Mouse (Mus musculus) small intestine, adult 2 months (tissue): ENCODE measurements around the gene Tram2. TPM values are rescaled to one million over a fixed set of nuclear protein-coding genes. Genes with fewer than 3 reads are reported as not detected.

ENCODE experiments used
- H3K27ac ChIP-seq: fragments of 200-500 bp; 2 replicates; pipeline ENCODE4 v1.5.1; 2012; ENCODE audit warnings: low read depth, low read length, control low read depth, inconsistent platforms; ENCODE audit not compliant: insufficient read depth
- H3K27me3 ChIP-seq: fragments of 200-500 bp; 2 replicates; pipeline ENCODE4 v1.6.1; 2012; ENCODE audit warnings: mild to moderate bottlenecking, moderate library complexity, low read length, inconsistent platforms; ENCODE audit not compliant: control insufficient read depth, insufficient read depth
- H3K36me3 ChIP-seq: fragments of 200-500 bp; 2 replicates; pipeline ENCODE4 v1.6.1; 2012; ENCODE audit warnings: mild to moderate bottlenecking, low read length, control low read depth, inconsistent platforms; ENCODE audit not compliant: control insufficient read depth, insufficient read depth
- H3K4me1 ChIP-seq: fragments of 200-500 bp; 2 replicates; pipeline ENCODE4 v1.6.1; 2012; ENCODE audit warnings: low read length, inconsistent platforms, mixed read lengths; ENCODE audit not compliant: control insufficient read depth, insufficient read depth, insufficient read length
- H3K4me3 ChIP-seq: fragments of 200-500 bp; 2 replicates; pipeline ENCODE4 v1.5.1; 2012; ENCODE audit warnings: low read depth, mild to moderate bottlenecking, control low read depth, inconsistent platforms, low read length, moderate library complexity
- CTCF ChIP-seq: fragments of 200-500 bp; IDR thresholded peaks from 2 replicates; pipeline ENCODE4 v1.5.1; 2012; ENCODE audit warnings: low read depth, mild to moderate bottlenecking, control low read depth, inconsistent platforms, low read length, moderate library complexity, mixed read lengths; ENCODE audit not compliant: insufficient replicate concordance, insufficient read length; ENCODE audit errors: extremely low read depth
- POLR2A ChIP-seq: fragments of 200-500 bp; IDR thresholded peaks from 2 replicates; pipeline ENCODE4 v1.6.1; 2012; ENCODE audit warnings: low read depth, mild to moderate bottlenecking, control low read depth, inconsistent platforms, low read length, moderate library complexity
- WGBS: fragments of 180-500 bp; shearing (Covaris S2); methylation state at CpG from one replicate; pipeline ENCODE4 v1.1.7; 2018; 5-methylcytosine and 5-hydroxymethylcytosine counted together
- polyA plus RNA-seq: library from polyadenylated mRNA; depleted of rRNA; stranded (reverse); fragments of >200 nt; gene quantifications from 2 replicates; pipeline ENCODE4 v1.2.3, GENCODE M21; 2012

Tram2 gene
- polyA plus RNA-seq, 1 experiment = 7.9 TPM

DNA sequence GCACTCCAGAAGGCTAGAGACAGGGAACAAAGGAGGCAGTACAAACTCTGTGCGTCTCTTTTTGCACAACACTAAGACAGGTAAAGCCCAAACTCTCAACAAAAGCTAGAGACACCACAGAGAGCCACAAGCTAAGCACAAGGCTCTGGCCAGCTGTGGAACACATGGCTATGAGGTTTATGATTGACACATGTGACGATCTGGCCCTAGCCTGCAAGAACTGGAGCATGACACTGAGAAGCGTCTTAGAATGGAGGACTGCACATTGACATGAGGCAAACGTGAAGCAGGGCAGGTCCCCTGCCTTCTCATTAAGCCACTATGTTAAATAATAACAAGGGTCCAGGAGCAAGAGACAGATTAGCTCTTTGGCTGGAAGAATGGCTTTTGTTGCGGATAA, 1.8 kb downstream of the Tram2 start:
- WGBS = 76% methylated on average over 5 of the region's 5 CpGs
- H3K4me3 ChIP-seq = 0 out of 2 replicates have a peak overlapping the region, but pooled peaks have one; percentile 10
- TF ChIP-seq CTCF (no peak), POLR2A (no peak)
- H3K36me3 ChIP-seq = no peaks in the 10 kb centered on the region
- no peaks in the 10 kb centered on the region for H3K27me3 ChIP-seq
- peaks cover 14% of the 10 kb centered on the region; the same call in 1 of the 2 replicates for H3K4me1 ChIP-seq
- 0 out of 2 replicates have a peak overlapping the region, but pooled peaks have one; percentile 17 for H3K27ac ChIP-seq

DNA sequence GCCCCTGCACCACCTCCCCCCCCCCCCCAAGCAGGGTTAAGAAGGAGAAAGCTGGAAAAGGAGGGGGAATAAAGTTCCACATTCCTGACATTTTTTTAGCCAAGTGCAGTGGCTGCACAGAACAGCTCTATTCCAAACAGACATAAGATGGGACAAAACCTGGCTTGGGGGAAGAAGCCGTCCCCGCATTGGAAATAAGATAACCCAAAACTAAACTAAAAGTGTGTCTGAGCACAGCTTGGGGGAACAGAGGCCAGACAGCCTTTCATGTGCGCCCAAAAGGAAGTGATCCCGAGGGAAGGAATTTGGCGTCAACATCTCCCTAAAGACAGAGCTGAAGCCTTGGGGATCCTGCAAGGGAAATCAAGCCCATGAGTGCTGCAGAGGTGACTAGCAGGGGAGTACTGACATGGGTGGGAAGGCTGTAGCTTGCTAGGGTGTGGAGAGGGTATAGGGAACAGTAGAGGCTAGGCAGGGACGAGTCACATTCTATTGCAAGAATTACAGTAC, 3.0 kb downstream of the Tram2 start:
- Histone ChIP-seq H3K27me3 (no peaks in the 10 kb centered on the region), H3K4me1 (peaks cover 14% of the 10 kb centered on the region; the same call in 1 of the 2 replicates), H3K4me3 (peak overlapping the region; percentile 27; the same call in 1 of the 2 replicates), H3K36me3 (no peaks in the 10 kb centered on the region), H3K27ac (peak overlapping the region; percentile 17; the same call in 1 of the 2 replicates)
- 65% methylated on average over 6 of the region's 6 CpGs for WGBS
- TF ChIP-seq POLR2A (no peak), CTCF (no peak)

DNA sequence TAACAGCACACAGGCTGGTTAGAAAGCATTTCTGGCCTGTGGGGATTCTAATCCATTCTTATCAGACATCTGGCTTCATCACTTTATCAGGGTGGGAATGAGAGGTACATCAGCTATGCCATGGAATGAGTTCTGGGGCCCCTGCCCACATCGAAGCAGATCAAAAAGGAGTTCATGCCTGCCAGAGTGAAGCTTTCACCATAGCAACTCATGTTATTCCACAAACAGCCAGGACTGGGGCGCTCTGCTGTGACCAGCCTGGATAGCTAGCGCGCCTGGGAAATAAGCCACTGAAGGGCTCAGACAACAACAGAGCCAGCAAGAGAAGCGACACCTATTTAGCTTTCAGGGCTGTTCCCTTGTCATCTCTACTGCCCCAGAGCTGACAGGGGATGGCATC, 4.8 kb downstream of the Tram2 start:
- Histone ChIP-seq H3K36me3 (no peaks in the 10 kb centered on the region), H3K27ac (no peak overlapping the region), H3K4me1 (peaks cover 12% of the 10 kb centered on the region; the same call in 1 of the 2 replicates), H3K4me3 (no peak overlapping the region), H3K27me3 (no peaks in the 10 kb centered on the region)
- TF ChIP-seq POLR2A = no peak
- no peak for TF ChIP-seq CTCF
- WGBS = 72% methylated on average over 5 of the region's 5 CpGs

DNA sequence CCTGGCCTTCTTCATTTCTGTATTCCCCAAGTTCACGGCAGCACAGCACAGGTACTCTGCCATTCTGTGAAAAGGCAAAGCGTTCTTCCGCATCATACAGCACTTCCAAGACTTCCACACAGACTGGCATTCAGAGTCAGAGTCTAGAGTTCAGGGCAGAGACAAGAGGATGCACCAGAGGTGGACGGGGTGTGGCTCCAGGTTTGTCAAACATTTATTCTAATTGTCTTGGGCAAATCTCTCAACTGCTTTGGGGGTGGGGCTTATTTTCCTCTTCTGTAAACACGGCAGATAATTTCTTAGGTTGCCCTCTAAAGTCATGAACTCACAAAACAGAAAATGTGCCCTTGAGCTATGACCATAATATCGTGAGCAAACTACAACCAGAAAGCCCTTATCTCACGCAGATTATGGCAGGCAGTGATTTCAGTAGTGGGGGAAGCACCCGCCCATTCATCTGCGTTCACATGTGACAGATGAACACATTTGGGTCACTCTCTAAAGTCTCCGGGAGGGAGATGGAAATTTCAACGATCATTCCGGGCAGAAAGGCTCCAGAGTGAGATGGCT, 6.1 kb downstream of the Tram2 start:
- H3K4me3 ChIP-seq = no peak overlapping the region
- peaks cover 12% of the 10 kb centered on the region; the same call in 1 of the 2 replicates for H3K4me1 ChIP-seq
- peak overlapping the region; percentile 24; the same call in 1 of the 2 replicates for H3K27ac ChIP-seq
- TF ChIP-seq CTCF = no peak
- TF ChIP-seq POLR2A = no peak
- 25% methylated on average over 12 of the region's 12 CpGs for WGBS
- H3K27me3 ChIP-seq = no peaks in the 10 kb centered on the region
- no peaks in the 10 kb centered on the region for H3K36me3 ChIP-seq

DNA sequence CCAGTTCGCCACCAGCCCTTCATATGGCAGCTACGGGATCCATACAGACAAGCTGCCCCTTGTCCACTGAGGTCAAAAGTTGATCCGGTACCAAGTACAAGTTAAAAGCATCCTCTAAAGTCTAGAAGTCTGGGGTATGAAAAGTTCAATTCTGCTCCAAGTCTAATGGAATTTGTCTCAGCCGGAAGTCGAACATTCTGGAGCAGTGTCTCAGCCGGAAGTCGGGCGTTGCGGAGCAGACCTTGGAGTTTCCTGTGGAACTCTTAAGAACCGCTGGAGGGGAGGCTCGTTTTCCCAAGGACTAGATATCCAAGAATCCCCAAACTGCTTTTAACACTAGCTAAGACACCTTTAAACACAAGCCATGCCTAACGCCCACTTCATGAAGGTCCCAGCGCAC, 8.4 kb downstream of the Tram2 start:
- no peak overlapping the region for H3K4me3 ChIP-seq
- TF ChIP-seq CTCF = no peak
- TF ChIP-seq POLR2A = no peak
- H3K27me3 ChIP-seq = no peaks in the 10 kb centered on the region
- WGBS = 84% methylated on average over 13 of the region's 13 CpGs
- H3K36me3 ChIP-seq = no peaks in the 10 kb centered on the region
- H3K4me1 ChIP-seq = peaks cover 16% of the 10 kb centered on the region; the same call in 1 of the 2 replicates
- H3K27ac ChIP-seq = no peak overlapping the region

DNA sequence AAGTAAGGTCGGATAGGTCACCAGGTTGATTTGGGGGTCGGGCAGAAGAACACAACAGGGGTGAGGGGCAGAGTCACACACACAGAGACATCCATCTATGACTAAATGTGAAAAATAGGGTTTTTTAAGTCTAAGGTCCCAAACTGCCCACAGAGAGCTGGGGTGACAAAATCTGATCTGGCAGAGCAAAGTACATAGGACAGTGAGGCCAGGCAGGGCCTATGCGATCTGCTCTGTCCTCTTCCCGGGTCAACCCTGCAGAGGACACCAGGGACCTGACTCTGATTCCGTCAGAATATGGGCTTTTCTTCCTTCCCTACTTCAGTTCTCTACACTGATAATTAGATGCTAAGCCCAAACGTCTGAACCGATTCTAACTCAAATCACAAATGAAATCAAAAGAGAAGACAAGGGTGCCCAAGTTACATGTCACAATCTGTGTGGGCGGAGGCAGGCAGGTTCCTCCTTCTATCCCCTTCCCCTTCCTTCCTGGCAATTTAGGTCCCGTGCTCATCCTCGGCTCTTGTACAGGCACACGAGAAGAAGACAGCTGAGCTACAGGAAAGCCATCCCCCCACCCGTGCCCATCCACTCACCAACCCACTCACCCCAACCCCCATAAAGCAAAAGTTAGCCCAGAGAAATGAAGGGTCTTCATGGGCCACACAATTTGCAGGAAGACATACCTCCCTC, 9.1 kb downstream of the Tram2 start:
- Histone ChIP-seq H3K4me3 (no peak overlapping the region), H3K4me1 (peaks cover 16% of the 10 kb centered on the region; the same call in 1 of the 2 replicates), H3K36me3 (no peaks in the 10 kb centered on the region), H3K27ac (no peak overlapping the region), H3K27me3 (no peaks in the 10 kb centered on the region)
- no peak for TF ChIP-seq CTCF
- TF ChIP-seq POLR2A = no peak
- WGBS = 77% methylated on average over 12 of the region's 12 CpGs

DNA sequence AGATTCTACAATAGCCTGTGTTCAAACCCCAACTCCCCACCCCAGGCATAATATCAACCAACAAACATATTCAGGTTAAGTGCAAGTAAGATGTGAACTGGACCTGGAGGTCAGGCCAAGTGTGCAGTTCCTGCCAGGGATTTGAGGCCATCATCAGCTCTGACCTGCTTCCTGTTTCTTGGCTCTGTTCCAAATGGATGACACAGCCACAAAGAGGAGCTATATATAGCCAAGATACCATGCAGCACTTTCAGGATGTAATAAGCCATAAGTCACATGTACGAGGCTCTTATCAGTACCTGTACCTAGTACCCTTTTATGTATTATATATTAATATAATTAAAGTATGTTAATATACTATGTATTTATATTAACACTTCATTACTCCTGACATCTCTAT, 10.5 kb downstream of the Tram2 start:
- Histone ChIP-seq H3K27me3 (no peaks in the 10 kb centered on the region), H3K4me1 (peaks cover 16% of the 10 kb centered on the region; the same call in 1 of the 2 replicates), H3K36me3 (no peaks in the 10 kb centered on the region), H3K4me3 (no peak overlapping the region), H3K27ac (no peak overlapping the region)
- TF ChIP-seq POLR2A (no peak), CTCF (no peak)
- 21% methylated on average over 1 of the region's 1 CpGs for WGBS
